Mouse (Mus musculus): Measurements from ENCODE around the gene Abcb6. TPM values are rescaled to one million over a fixed set of nuclear protein-coding genes. Genes with fewer than 3 reads are reported as not detected.

Abcb6 gene
- 12.9 and 19.4 TPM in 2 replicates for polyA plus RNA-seq (2014; fragmentation: Nextera tagmentation; extraction: Ambion mirVana)

- H3K27ac ChIP-seq (ENCODE audit: low read length): no peak within 1 kb of the TSS; the same call in 1 of the 2 replicates
- under 1% methylated on average over 31 of the region's 31 CpGs for WGBS
- peak; percentile 90 for ATAC-seq (ENCODE audit: insufficient number of reproducible peaks, insufficient read depth, low FRiP score, low read depth)
- H3K36me3 ChIP-seq (ENCODE audit: control insufficient read depth, insufficient read depth, low read length): peaks cover 32% of the 10 kb centered on the region
- H3K9me3 ChIP-seq (ENCODE audit: control insufficient read depth, low read depth, low read length): no peaks in the 10 kb centered on the region
- peak within 1 kb of the TSS; percentile 49 for H3K9ac ChIP-seq (replicated peaks; ENCODE audit: low read depth, low read length)
- peak within 1 kb of the TSS; percentile 87 for H3K4me2 ChIP-seq (replicated peaks; ENCODE audit: low read depth, low read length)
- H3K4me1 ChIP-seq (ENCODE audit: control insufficient read depth, insufficient read depth, low read length): peaks cover 6% of the 10 kb centered on the region
- H3K4me3 ChIP-seq (ENCODE audit: low read depth, low read length): peak within 1 kb of the TSS; percentile 51
- no peaks in the 10 kb centered on the region for H3K27me3 ChIP-seq (ENCODE audit: control insufficient read depth, insufficient read depth, low read length)
Observed at GRCm38 (mm10) chr1:75180105-75180590, at the start of gene Abcb6. Gene Abcb6 (minus strand): TSS chr1:75180392.

DNA sequence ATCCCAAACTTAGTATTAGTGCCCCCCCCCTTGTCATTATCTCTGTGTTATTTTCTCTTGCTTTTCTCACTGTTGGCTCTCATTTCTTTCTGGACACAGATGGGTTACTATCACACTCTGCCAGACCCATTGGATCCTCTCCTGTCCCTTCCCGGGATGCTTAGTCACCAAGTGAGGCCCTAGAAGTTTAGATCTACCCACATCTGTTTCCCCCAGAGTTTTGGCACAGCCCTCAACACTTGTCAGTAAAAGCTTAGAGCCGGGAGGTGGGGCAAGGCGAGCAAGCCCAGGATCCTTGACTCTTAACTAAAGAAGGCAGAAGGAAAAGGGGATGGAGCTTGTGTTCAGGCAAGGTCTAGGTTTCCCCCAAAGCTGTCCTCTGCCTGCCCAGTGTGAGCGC lies 49.0 kb upstream of the Abcb6 start:
- Histone ChIP-seq H3K4me1 (ENCODE audit: control insufficient read depth, insufficient read depth, low read length) (no peaks in the 10 kb centered on the region), H3K9me3 (ENCODE audit: control insufficient read depth, low read depth, low read length) (no peaks in the 10 kb centered on the region), H3K27me3 (ENCODE audit: control insufficient read depth, insufficient read depth, low read length) (no peaks in the 10 kb centered on the region), H3K4me3 (ENCODE audit: low read depth, low read length) (no peak overlapping the region), H3K27ac (ENCODE audit: low read length) (no peak overlapping the region), H3K4me2 (replicated peaks; ENCODE audit: low read depth, low read length) (no peak overlapping the region), H3K36me3 (ENCODE audit: control insufficient read depth, insufficient read depth, low read length) (no peaks in the 10 kb centered on the region), H3K9ac (replicated peaks; ENCODE audit: low read depth, low read length) (no peak overlapping the region)
- 65% methylated on average over 4 of the region's 4 CpGs for WGBS
- ATAC-seq (ENCODE audit: insufficient number of reproducible peaks, insufficient read depth, low FRiP score, low read depth): no peak

DNA sequence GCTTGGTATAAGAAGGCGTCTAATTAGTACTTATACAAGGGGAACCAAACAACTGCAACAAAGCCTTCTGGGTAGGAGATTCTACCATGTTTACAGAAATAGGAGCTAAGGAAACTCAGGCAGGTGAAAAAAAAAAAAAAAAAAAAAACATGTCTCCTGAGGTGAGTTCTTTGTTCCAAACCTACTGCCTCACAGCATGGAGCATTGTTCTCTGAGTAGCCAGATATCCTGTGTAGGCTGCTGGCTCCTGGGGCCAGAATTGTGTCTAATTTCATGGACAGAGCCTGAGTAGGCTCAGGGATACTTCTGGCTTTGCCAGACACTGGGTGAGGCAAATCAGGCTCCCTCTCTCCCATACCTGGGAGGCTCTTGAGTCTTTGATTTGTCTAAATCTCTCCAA lies 47.5 kb upstream of the Abcb6 start:
- 70% methylated on average over 1 of the region's 1 CpGs for WGBS
- Histone ChIP-seq H3K4me1 (ENCODE audit: control insufficient read depth, insufficient read depth, low read length) (no peaks in the 10 kb centered on the region), H3K9ac (replicated peaks; ENCODE audit: low read depth, low read length) (no peak overlapping the region), H3K4me2 (replicated peaks; ENCODE audit: low read depth, low read length) (no peak overlapping the region), H3K27me3 (ENCODE audit: control insufficient read depth, insufficient read depth, low read length) (no peaks in the 10 kb centered on the region), H3K27ac (ENCODE audit: low read length) (no peak overlapping the region), H3K9me3 (ENCODE audit: control insufficient read depth, low read depth, low read length) (no peaks in the 10 kb centered on the region), H3K36me3 (ENCODE audit: control insufficient read depth, insufficient read depth, low read length) (no peaks in the 10 kb centered on the region), H3K4me3 (ENCODE audit: low read depth, low read length) (no peak overlapping the region)
- no peak for ATAC-seq (ENCODE audit: insufficient number of reproducible peaks, insufficient read depth, low FRiP score, low read depth)

DNA sequence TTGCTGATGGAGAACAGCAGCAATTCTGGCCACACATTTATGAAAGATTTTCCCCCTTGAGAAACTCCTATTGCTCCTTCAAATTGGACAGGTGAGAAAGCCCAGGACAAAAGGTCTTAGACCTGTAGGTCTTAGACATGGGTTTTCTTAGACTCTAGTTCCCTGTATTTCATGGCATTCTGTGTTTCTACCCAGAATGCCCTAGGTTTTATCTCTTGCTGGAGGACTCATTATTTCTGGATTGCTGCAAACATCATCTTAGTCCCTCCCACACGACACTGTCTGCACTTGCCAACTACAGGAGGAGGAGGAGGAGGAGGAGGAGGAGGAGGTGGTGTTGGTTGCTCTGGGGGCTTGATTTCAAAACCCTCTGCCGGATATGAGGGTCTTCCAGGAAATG lies 45.9 kb upstream of the Abcb6 start:
- ATAC-seq (ENCODE audit: insufficient number of reproducible peaks, insufficient read depth, low FRiP score, low read depth): no peak
- Histone ChIP-seq H3K4me3 (ENCODE audit: low read depth, low read length) (no peak overlapping the region), H3K9ac (replicated peaks; ENCODE audit: low read depth, low read length) (no peak overlapping the region), H3K36me3 (ENCODE audit: control insufficient read depth, insufficient read depth, low read length) (no peaks in the 10 kb centered on the region), H3K27ac (ENCODE audit: low read length) (no peak overlapping the region), H3K9me3 (ENCODE audit: control insufficient read depth, low read depth, low read length) (no peaks in the 10 kb centered on the region), H3K4me1 (ENCODE audit: control insufficient read depth, insufficient read depth, low read length) (no peaks in the 10 kb centered on the region), H3K27me3 (ENCODE audit: control insufficient read depth, insufficient read depth, low read length) (no peaks in the 10 kb centered on the region), H3K4me2 (replicated peaks; ENCODE audit: low read depth, low read length) (no peak overlapping the region)
- 55% methylated on average over 2 of the region's 2 CpGs for WGBS

- Histone ChIP-seq H3K9ac (replicated peaks; ENCODE audit: low read depth, low read length) (no peak overlapping the region), H3K27ac (ENCODE audit: low read length) (no peak overlapping the region), H3K27me3 (ENCODE audit: control insufficient read depth, insufficient read depth, low read length) (peaks cover 6% of the 10 kb centered on the region; the same call in 1 of the 2 replicates), H3K4me2 (replicated peaks; ENCODE audit: low read depth, low read length) (no peak overlapping the region), H3K4me1 (ENCODE audit: control insufficient read depth, insufficient read depth, low read length) (no peaks in the 10 kb centered on the region), H3K36me3 (ENCODE audit: control insufficient read depth, insufficient read depth, low read length) (no peaks in the 10 kb centered on the region), H3K9me3 (ENCODE audit: control insufficient read depth, low read depth, low read length) (no peaks in the 10 kb centered on the region), H3K4me3 (ENCODE audit: low read depth, low read length) (no peak overlapping the region)
- no peak for ATAC-seq (ENCODE audit: insufficient number of reproducible peaks, insufficient read depth, low FRiP score, low read depth)
- WGBS: 67% methylated on average over 3 of the region's 3 CpGs
Observed at GRCm38 (mm10) chr1:75225473-75225872, 45.3 kb upstream of the Abcb6 start.

DNA sequence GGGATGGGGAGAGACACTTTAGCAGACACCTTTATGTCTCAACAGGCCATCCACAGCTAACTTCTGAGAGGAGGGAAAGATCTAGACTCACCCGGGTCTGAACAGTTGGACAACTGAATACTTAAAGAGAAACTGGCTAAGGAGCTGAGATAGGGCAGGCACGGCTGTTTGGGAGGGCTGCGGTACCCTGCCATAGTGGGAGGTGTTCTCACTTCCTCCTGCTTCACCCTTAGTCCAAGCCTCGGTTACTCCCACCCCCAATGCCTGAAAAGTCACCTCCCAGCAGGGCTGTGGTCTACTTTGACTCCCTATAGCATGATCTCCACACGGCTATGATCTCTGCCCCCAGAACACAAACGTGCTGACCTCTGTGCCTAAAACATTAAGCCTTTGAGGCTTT lies 43.3 kb upstream of the Abcb6 start:
- Histone ChIP-seq H3K27me3 (ENCODE audit: control insufficient read depth, insufficient read depth, low read length) (peaks cover 10% of the 10 kb centered on the region), H3K4me1 (ENCODE audit: control insufficient read depth, insufficient read depth, low read length) (peaks cover 8% of the 10 kb centered on the region; the same call in 1 of the 2 replicates), H3K4me3 (ENCODE audit: low read depth, low read length) (no peak overlapping the region), H3K9me3 (ENCODE audit: control insufficient read depth, low read depth, low read length) (no peaks in the 10 kb centered on the region), H3K4me2 (replicated peaks; ENCODE audit: low read depth, low read length) (no peak overlapping the region), H3K27ac (ENCODE audit: low read length) (no peak overlapping the region), H3K9ac (replicated peaks; ENCODE audit: low read depth, low read length) (no peak overlapping the region), H3K36me3 (ENCODE audit: control insufficient read depth, insufficient read depth, low read length) (no peaks in the 10 kb centered on the region)
- ATAC-seq (ENCODE audit: insufficient number of reproducible peaks, insufficient read depth, low FRiP score, low read depth): no peak
- WGBS: 63% methylated on average over 6 of the region's 6 CpGs

GRCm38 (mm10) chr1:75222926-75223325 lies 42.7 kb upstream of the Abcb6 start:
- H3K36me3 ChIP-seq (ENCODE audit: control insufficient read depth, insufficient read depth, low read length): no peaks in the 10 kb centered on the region
- no peak overlapping the region for H3K4me2 ChIP-seq (replicated peaks; ENCODE audit: low read depth, low read length)
- H3K9ac ChIP-seq (replicated peaks; ENCODE audit: low read depth, low read length): no peak overlapping the region
- H3K27ac ChIP-seq (ENCODE audit: low read length): no peak overlapping the region
- H3K27me3 ChIP-seq (ENCODE audit: control insufficient read depth, insufficient read depth, low read length): peaks cover 10% of the 10 kb centered on the region
- no peaks in the 10 kb centered on the region for H3K9me3 ChIP-seq (ENCODE audit: control insufficient read depth, low read depth, low read length)
- WGBS: 77% methylated on average over 6 of the region's 6 CpGs
- H3K4me3 ChIP-seq (ENCODE audit: low read depth, low read length): no peak overlapping the region
- peaks cover 9% of the 10 kb centered on the region; the same call in 1 of the 2 replicates for H3K4me1 ChIP-seq (ENCODE audit: control insufficient read depth, insufficient read depth, low read length)
- ATAC-seq (ENCODE audit: insufficient number of reproducible peaks, insufficient read depth, low FRiP score, low read depth): no peak

DNA sequence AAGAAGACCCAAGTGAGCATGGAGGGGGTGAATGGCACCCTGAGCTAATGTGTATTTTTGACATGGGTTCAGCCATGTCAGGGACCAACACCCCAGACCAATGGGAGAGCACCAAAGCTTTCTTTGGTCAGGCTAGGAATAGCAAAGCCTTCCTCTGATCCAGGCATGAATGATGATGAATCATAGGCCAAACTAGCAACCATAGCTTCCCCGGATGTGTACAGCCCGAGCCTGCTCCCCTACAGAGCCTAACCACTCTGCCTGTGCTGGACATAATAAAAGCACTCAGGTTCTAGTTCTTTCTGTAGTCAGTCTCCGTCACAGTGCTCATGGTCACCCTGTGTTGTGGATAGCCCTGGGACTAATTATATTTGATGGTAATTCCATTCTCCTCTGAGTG lies 41.3 kb upstream of the Abcb6 start:
- Histone ChIP-seq H3K4me3 (ENCODE audit: low read depth, low read length) (no peak overlapping the region), H3K4me2 (replicated peaks; ENCODE audit: low read depth, low read length) (no peak overlapping the region), H3K9me3 (ENCODE audit: control insufficient read depth, low read depth, low read length) (no peaks in the 10 kb centered on the region), H3K36me3 (ENCODE audit: control insufficient read depth, insufficient read depth, low read length) (no peaks in the 10 kb centered on the region), H3K27me3 (ENCODE audit: control insufficient read depth, insufficient read depth, low read length) (peaks cover 10% of the 10 kb centered on the region), H3K4me1 (ENCODE audit: control insufficient read depth, insufficient read depth, low read length) (peaks cover 9% of the 10 kb centered on the region; the same call in 1 of the 2 replicates), H3K27ac (ENCODE audit: low read length) (no peak overlapping the region), H3K9ac (replicated peaks; ENCODE audit: low read depth, low read length) (no peak overlapping the region)
- ATAC-seq (ENCODE audit: insufficient number of reproducible peaks, insufficient read depth, low FRiP score, low read depth): no peak
- 83% methylated on average over 3 of the region's 3 CpGs for WGBS

DNA sequence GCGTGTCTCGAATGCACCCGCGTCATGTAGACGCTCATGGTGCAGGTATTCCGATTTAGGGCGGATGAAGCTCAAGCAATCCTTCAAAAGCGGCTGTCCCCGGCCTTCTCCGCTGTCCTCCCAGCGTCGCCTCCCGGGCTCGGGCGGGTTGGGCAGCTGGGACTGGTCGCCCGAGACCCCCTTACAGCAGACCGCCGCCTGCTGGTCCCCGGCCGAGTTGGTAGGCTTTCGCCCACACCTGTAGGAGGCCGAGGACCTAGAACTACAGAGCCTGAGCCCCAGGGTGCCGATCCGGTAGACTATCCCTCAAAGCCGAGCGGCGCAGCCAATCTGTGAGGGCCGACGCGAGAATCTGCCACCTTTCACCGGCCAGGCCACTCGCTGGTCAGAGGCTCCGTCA lies 39.3 kb upstream of the Abcb6 start, which contains the start of gene Tuba4a:
Tuba4a (minus strand) TSS at position 335 of the 400 bp plus-strand sequence.
- ATAC-seq (ENCODE audit: insufficient number of reproducible peaks, insufficient read depth, low FRiP score, low read depth): peak; percentile 56; the same call in 1 of the 2 replicates
- Histone ChIP-seq H3K4me3 (ENCODE audit: low read depth, low read length) (peak within 1 kb of the TSS; percentile 51), H3K4me2 (replicated peaks; ENCODE audit: low read depth, low read length) (peak within 1 kb of the TSS; percentile 98), H3K36me3 (ENCODE audit: control insufficient read depth, insufficient read depth, low read length) (peaks cover 3% of the 10 kb centered on the region; the same call in 1 of the 2 replicates), H3K27ac (ENCODE audit: low read length) (no peak within 1 kb of the TSS; the same call in 1 of the 2 replicates), H3K4me1 (ENCODE audit: control insufficient read depth, insufficient read depth, low read length) (peaks cover 9% of the 10 kb centered on the region; the same call in 1 of the 2 replicates), H3K9me3 (ENCODE audit: control insufficient read depth, low read depth, low read length) (no peaks in the 10 kb centered on the region), H3K9ac (replicated peaks; ENCODE audit: low read depth, low read length) (peak within 1 kb of the TSS; percentile 47), H3K27me3 (ENCODE audit: control insufficient read depth, insufficient read depth, low read length) (peaks cover 10% of the 10 kb centered on the region)
- WGBS: under 1% methylated on average over 34 of the region's 34 CpGs
